In genomic region chr1:170868107-170868904, GRCm38 (mm10) we compare ENCODE assay signal across 8 mouse cellular contexts. TPM values are rescaled to one million over a fixed set of nuclear protein-coding genes. Genes with fewer than 3 reads are reported as not detected.
A peak's percentile ranks its signal among the peaks of the same experiment; 100 is the strongest.
DNase-seq lines count a peak whose midpoint lies in the region; ATAC-seq and TF ChIP-seq lines count a peak whose summit lies in the region.

No protein-coding gene starts in this region.

- WGBS in heart, embryonic 14.5 days = under 1% methylated on average over 33 of the region's 33 CpGs
- WGBS in liver, embryonic 12.5 days (ENCODE audit: insufficient replicate concordance) = under 1% methylated on average over 33 of the region's 33 CpGs
- under 1% methylated on average over 33 of the region's 33 CpGs for WGBS in stomach, embryonic 15.5 days

- TF ChIP-seq POLR2A in CH12.LX (IDR thresholded peaks at IDR 0.05; ENCODE audit: low read depth, low read length) = peak; percentile 35; the same call in 1 of the 2 replicates

- H3K4me3 ChIP-seq in CH12.LX (replicated peaks in 1 of 3; ENCODE audit: low read depth in 2 of 3, low read length in 2 of 3, poor library complexity in 1 of 3) = peak overlapping the region; percentile 51 to 98 (median 89)
- H3K4me3 ChIP-seq in heart, embryonic 14.5 days (ENCODE audit: control insufficient read depth in 1 of 2, insufficient read depth in 1 of 2, low read depth in 1 of 2, low read length in 2 of 2) = peak overlapping the region; percentile 89 to 97
- H3K4me3 ChIP-seq in liver, embryonic 12.5 days = peak overlapping the region; percentile 96
- peak overlapping the region; percentile 91 for H3K4me3 ChIP-seq in stomach, embryonic 15.5 days (replicated peaks)

- H3K9me3 ChIP-seq in CH12.LX (replicated peaks; ENCODE audit: low read length) = no peaks in the 10 kb centered on the region
- no peaks in the 10 kb centered on the region for H3K9me3 ChIP-seq in heart, embryonic 14.5 days (ENCODE audit: control insufficient read depth, low read length)
- H3K9me3 ChIP-seq in liver, embryonic 12.5 days (replicated peaks) = no peaks in the 10 kb centered on the region
- H3K9me3 ChIP-seq in stomach, embryonic 15.5 days = no peaks in the 10 kb centered on the region

- H3K9ac ChIP-seq in CH12.LX (ENCODE audit: insufficient read depth, low read depth) = peak overlapping the region; percentile 99
- H3K9ac ChIP-seq in heart, embryonic 14.5 days (ENCODE audit: low read length) = peak overlapping the region; percentile 91
- peak overlapping the region; percentile 91 for H3K9ac ChIP-seq in liver, embryonic 12.5 days
- H3K9ac ChIP-seq in stomach, embryonic 15.5 days = peak overlapping the region; percentile 63; the same call in 1 of the 2 replicates

- peak; percentile 62; the same call in 1 of the 2 replicates for ATAC-seq in heart, embryonic 14.5 days (ENCODE audit: insufficient number of reproducible peaks, insufficient read depth, low FRiP score, low read depth)
- ATAC-seq in liver, embryonic 12.5 days = peak; percentile 69
- ATAC-seq in stomach, embryonic 15.5 days (ENCODE audit: insufficient read depth, low FRiP score, low read depth) = peak; percentile 75

- TF ChIP-seq CTCF in CH12.LX (conservative IDR thresholded peaks at IDR 0.05 in 1 of 2, IDR thresholded peaks at IDR 0.05 in 1 of 2; ENCODE audit: low read depth in 2 of 2, low read length in 2 of 2) = no peak

- peak; percentile 84 for DNase-seq in CH12.LX (ENCODE audit: extremely low read depth)
- peak; percentile 66 for DNase-seq in c-Kit-positive CD71-negative TER-119-negative erythroid progenitor cells, embryonic 14.5 days (ENCODE audit: low read depth)
- peak; percentile 66 for DNase-seq in fibroblast of lung, adult 2 months (ENCODE audit: low read depth)
- peak; percentile 78 for DNase-seq in kidney, postnatal 10 days
- peak; percentile 58 for DNase-seq in naive thymus-derived CD4-positive, alpha-beta T cell, adult 2 months (ENCODE audit: low read depth)

- TF ChIP-seq EP300 in CH12.LX (IDR thresholded peaks at IDR 0.05; ENCODE audit: low read length) = peak; percentile 76

- H3K4me2 ChIP-seq in CH12.LX (ENCODE audit: insufficient read depth, low read depth, poor library complexity, severe bottlenecking) = peak overlapping the region; percentile 39
- H3K4me2 ChIP-seq in heart, embryonic 14.5 days (ENCODE audit: low read length) = peak overlapping the region; percentile 93
- H3K4me2 ChIP-seq in liver, embryonic 12.5 days = peak overlapping the region; percentile 77
- peak overlapping the region; percentile 75 for H3K4me2 ChIP-seq in stomach, embryonic 15.5 days

- H3K27me3 ChIP-seq in CH12.LX (replicated peaks) = no peaks in the 10 kb centered on the region
- no peaks in the 10 kb centered on the region for H3K27me3 ChIP-seq in heart, embryonic 14.5 days (ENCODE audit: control insufficient read depth, insufficient read depth, low read length)
- H3K27me3 ChIP-seq in liver, embryonic 12.5 days (replicated peaks) = no peaks in the 10 kb centered on the region
- no peaks in the 10 kb centered on the region for H3K27me3 ChIP-seq in stomach, embryonic 15.5 days (replicated peaks)

- H3K4me1 ChIP-seq in CH12.LX (ENCODE audit: control insufficient read depth in 1 of 2, insufficient read depth in 2 of 2) = peaks cover 9 to 26% of the 10 kb centered on the region in 2 experiments
- H3K4me1 ChIP-seq in heart, embryonic 14.5 days (ENCODE audit: control insufficient read depth in 2 of 2, insufficient read depth in 2 of 2, low read length in 2 of 2) = peaks cover 2 to 17% of the 10 kb centered on the region in 2 experiments; a peak in 3 of 4 replicates
- H3K4me1 ChIP-seq in liver, embryonic 12.5 days = peaks cover 41% of the 10 kb centered on the region
- H3K4me1 ChIP-seq in stomach, embryonic 15.5 days = peaks cover 4% of the 10 kb centered on the region; the same call in 1 of the 2 replicates

- peaks cover 13 to 30% of the 10 kb centered on the region in 2 experiments for H3K36me3 ChIP-seq in CH12.LX (replicated peaks in 1 of 2; ENCODE audit: control insufficient read depth in 1 of 2, insufficient read depth in 1 of 2, low read length in 1 of 2)
- peaks cover 11% of the 10 kb centered on the region for H3K36me3 ChIP-seq in heart, embryonic 14.5 days (ENCODE audit: control insufficient read depth, insufficient read depth, low read length)
- peaks cover 14% of the 10 kb centered on the region; the same call in 1 of the 2 replicates for H3K36me3 ChIP-seq in liver, embryonic 12.5 days
- H3K36me3 ChIP-seq in stomach, embryonic 15.5 days = no peaks in the 10 kb centered on the region; the same call in 1 of the 2 replicates

- H3K79me2 ChIP-seq in CH12.LX (replicated peaks; ENCODE audit: control insufficient read depth, extremely low read depth, insufficient read depth, poor library complexity, severe bottlenecking) = peaks cover 47% of the 10 kb centered on the region

- dilution Hi-C loops in CH12.LX (cut with MboI; ENCODE audit: extremely low pct_ligation_motif_present, extremely low pct_unique_long_range_greater_than_20kb, low sequenced_read_pairs) = no loop called here

- in situ Hi-C loops in CH12.LX (cut with MboI; ENCODE audit: low pct_ligation_motif_present, low pct_unique_long_range_greater_than_20kb, low sequenced_read_pairs) = no loop called here

- peak overlapping the region; percentile 83 for H3K27ac ChIP-seq in CH12.LX (ENCODE audit: insufficient read depth, low read depth)
- peak overlapping the region in 1 of 2 experiments; percentile 86; a peak in 2 of 4 replicates for H3K27ac ChIP-seq in heart, embryonic 14.5 days (replicated peaks in 1 of 2; ENCODE audit: control insufficient read depth in 1 of 2, insufficient read depth in 1 of 2, low read depth in 2 of 2, low read length in 2 of 2)
- peak overlapping the region; percentile 91 for H3K27ac ChIP-seq in liver, embryonic 12.5 days
- H3K27ac ChIP-seq in stomach, embryonic 15.5 days = peak overlapping the region; percentile 81

- no peak for TF ChIP-seq RAD21 in CH12.LX (IDR thresholded peaks at IDR 0.05; ENCODE audit: low read depth, low read length)

TF ChIP-seq in CH12.LX, 34 proteins besides CTCF, POLR2A, EP300 and RAD21 (continues in another document):
- TF ChIP-seq CHD1 (IDR thresholded peaks at IDR 0.05; ENCODE audit: low read depth, low read length) (peak; percentile 95), NRF1 (IDR thresholded peaks at IDR 0.05; ENCODE audit: low read depth, low read length) (no peak), TCF12 (IDR thresholded peaks at IDR 0.05; ENCODE audit: low read depth, low read length) (peak; percentile 54), CHD2 (IDR thresholded peaks at IDR 0.05; ENCODE audit: low read length) (peak; percentile 62; the same call in 1 of the 2 replicates), ZNF384 (IDR thresholded peaks at IDR 0.05; ENCODE audit: low read depth, low read length) (peak; percentile 42; the same call in 1 of the 2 replicates), MYC (IDR thresholded peaks at IDR 0.05; ENCODE audit: low read depth, low read length) (peak; percentile 96), IRF4 (IDR thresholded peaks at IDR 0.05; ENCODE audit: low read depth, low read length) (peak; percentile 78), MXI1 (IDR thresholded peaks at IDR 0.05; ENCODE audit: low read depth, low read length) (peak; percentile 89), MEF2A (IDR thresholded peaks at IDR 0.05; ENCODE audit: borderline replicate concordance, low read depth, low read length) (peak; percentile 74), POLR2AphosphoS2 (IDR thresholded peaks at IDR 0.05; ENCODE audit: low read depth, low read length) (no peak), BHLHE40 (IDR thresholded peaks at IDR 0.05; ENCODE audit: low read depth, low read length) (peak; percentile 79), MAX (IDR thresholded peaks at IDR 0.05; ENCODE audit: low read length) (peak; percentile 88)

RNA-seq across cellular contexts. Expression of gene Atf6, which starts 0.7 kb away (rescaled TPM):
- total RNA-seq in CH12.LX (2012; rRNA removed) (35.3 and 37.6 TPM in 2 replicates), CH12.LX (2014; rRNA removed) (33.8 and 35.9 TPM in 2 replicates)
- polyA plus RNA-seq in CH12.LX (2012; ENCODE audit: insufficient read length, low read depth) = 42.7 and 47.0 TPM in 2 replicates
- polyA plus RNA-seq in heart, embryonic 14.5 days (2014; fragmentation: Nextera tagmentation; extraction: Ambion mirVana) = 14.4 and 16.0 TPM in 2 replicates
- 9.6 and 10.6 TPM in 2 replicates for polyA plus RNA-seq in liver, embryonic 12.5 days (2016; fragmentation: Nextera tagmentation; extraction: Ambion mirVana)
- 8.9 and 9.5 TPM in 2 replicates for polyA plus RNA-seq in stomach, embryonic 15.5 days (2015; fragmentation: Nextera tagmentation; extraction: Ambion mirVana)

RNA-seq across cellular contexts. Expression of gene Gm26620, which starts 16.6 kb away (rescaled TPM):
- total RNA-seq in CH12.LX (2012; rRNA removed) (4.2 and 5.7 TPM in 2 replicates), CH12.LX (2014; rRNA removed) (0.52 and 0.99 TPM in 2 replicates)
- polyA plus RNA-seq in CH12.LX (2012; ENCODE audit: insufficient read length, low read depth) = 1.2 and 1.9 TPM in 2 replicates
- not detected in 2 replicates for polyA plus RNA-seq in heart, embryonic 14.5 days (2014; fragmentation: Nextera tagmentation; extraction: Ambion mirVana)
- polyA plus RNA-seq in liver, embryonic 12.5 days (2016; fragmentation: Nextera tagmentation; extraction: Ambion mirVana) = 0.46 and 0.50 TPM in 2 replicates
- 1.1 TPM in 2 replicates for polyA plus RNA-seq in stomach, embryonic 15.5 days (2015; fragmentation: Nextera tagmentation; extraction: Ambion mirVana)

RNA-seq across cellular contexts. Expression of gene Dusp12, which starts 17.0 kb away (rescaled TPM):
- total RNA-seq in CH12.LX (2012; rRNA removed) (30.9 and 37.2 TPM in 2 replicates), CH12.LX (2014; rRNA removed) (41.7 and 49.4 TPM in 2 replicates)
- polyA plus RNA-seq in CH12.LX (2012; ENCODE audit: insufficient read length, low read depth) = 30.4 and 36.5 TPM in 2 replicates
- polyA plus RNA-seq in heart, embryonic 14.5 days (2014; fragmentation: Nextera tagmentation; extraction: Ambion mirVana) = 23.0 and 27.5 TPM in 2 replicates
- polyA plus RNA-seq in liver, embryonic 12.5 days (2016; fragmentation: Nextera tagmentation; extraction: Ambion mirVana) = 25.7 and 27.3 TPM in 2 replicates
- polyA plus RNA-seq in stomach, embryonic 15.5 days (2015; fragmentation: Nextera tagmentation; extraction: Ambion mirVana) = 47.1 and 47.3 TPM in 2 replicates

RNA-seq across cellular contexts. Expression of gene Fcrlb, which starts 44.4 kb away (rescaled TPM):
- total RNA-seq in CH12.LX (2012; rRNA removed) (not detected in 2 replicates), CH12.LX (2014; rRNA removed) (not detected in 2 replicates)
- polyA plus RNA-seq in CH12.LX (2012; ENCODE audit: insufficient read length, low read depth) = not detected in 2 replicates
- 0.15 TPM in 1 of 2 replicates, not detected in the other for polyA plus RNA-seq in heart, embryonic 14.5 days (2014; fragmentation: Nextera tagmentation; extraction: Ambion mirVana)
- 0.10 and 0.13 TPM in 2 replicates for polyA plus RNA-seq in liver, embryonic 12.5 days (2016; fragmentation: Nextera tagmentation; extraction: Ambion mirVana)
- 0.17 TPM in 1 of 2 replicates, not detected in the other for polyA plus RNA-seq in stomach, embryonic 15.5 days (2015; fragmentation: Nextera tagmentation; extraction: Ambion mirVana)

RNA-seq across cellular contexts. Expression of gene Fcrla, which starts 59.1 kb away (rescaled TPM):
- total RNA-seq in CH12.LX (2012; rRNA removed) = 10.6 and 18.5 TPM in 2 replicates
- total RNA-seq in CH12.LX (2014; rRNA removed) = 30.6 and 34.8 TPM in 2 replicates
- polyA plus RNA-seq in CH12.LX (2012; ENCODE audit: insufficient read length, low read depth) = 15.4 and 17.7 TPM in 2 replicates
- 0.15 TPM in 2 replicates for polyA plus RNA-seq in heart, embryonic 14.5 days (2014; fragmentation: Nextera tagmentation; extraction: Ambion mirVana)
- polyA plus RNA-seq in liver, embryonic 12.5 days (2016; fragmentation: Nextera tagmentation; extraction: Ambion mirVana) = 0.21 and 0.23 TPM in 2 replicates
- polyA plus RNA-seq in stomach, embryonic 15.5 days (2015; fragmentation: Nextera tagmentation; extraction: Ambion mirVana) = 0.21 and 0.23 TPM in 2 replicates

Comparison
In these comparisons a context has a peak if more than half of its experiments do, and no peak if none do; other contexts are left out.
1. H3K4me2 ChIP-seq: peak in every context shown above with its lines; median percentile 93 in heart, embryonic 14.5 days; 77 in liver, embryonic 12.5 days; 75 in stomach, embryonic 15.5 days; 39 in CH12.LX.